Mouse (Mus musculus) granulocyte monocyte progenitor cell, adult 5-6 weeks (primary cell): ENCODE measurements around the gene Gm49395. TPM values are rescaled to one million over a fixed set of nuclear protein-coding genes. Genes with fewer than 3 reads are reported as not detected.

Source experiments
- ATAC-seq: replicated peaks from 2 replicates; pipeline ENCODE4 v1.8.0; 2016; ENCODE audit warnings: mild to moderate bottlenecking, moderate TSS enrichment, inconsistent platforms; ENCODE audit not compliant: poor library complexity, severe bottlenecking
- total RNA-seq, 2 experiments: library from RNA; stranded (forward) in 1 of 2; stranded (reverse) in 1 of 2; fragments of 200-712, 200-1000 nt in 1 of 2; fragments of >200 nt in 1 of 2; fragmentation: Nextera tagmentation in 1 of 2; gene quantifications; 2 replicates each; pipeline ENCODE4 v1.2.3; 2014 to 2017

Gene Gm49395
- total RNA-seq, 2 experiments from 2014 or later, result 9.3 to 16.8 TPM

GRCm38 (mm10) chr13:115067324-115067967, 34.3 kb downstream of the Gm49395 start:
- no peak for ATAC-seq

- no peak for ATAC-seq
These were observed 44.2 kb downstream of the Gm49395 start for GRCm38 (mm10) chr13:115057555-115057954.

GRCm38 (mm10) chr13:115054783-115055182, 46.9 kb downstream of the Gm49395 start:
- ATAC-seq, result no peak

- no peak for ATAC-seq
These were observed 49.2 kb downstream of the Gm49395 start for GRCm38 (mm10) chr13:115052568-115052967.

- ATAC-seq, result no peak
These were observed 50.8 kb downstream of the Gm49395 start for GRCm38 (mm10) chr13:115050660-115051559.

GRCm38 (mm10) chr13:115042652-115043051, 59.1 kb downstream of the Gm49395 start:
- no peak for ATAC-seq

- no peak for ATAC-seq
These were observed 64.4 kb downstream of the Gm49395 start for GRCm38 (mm10) chr13:115037304-115037703.

- no peak for ATAC-seq
These were observed 66.3 kb downstream of the Gm49395 start for GRCm38 (mm10) chr13:115035387-115035786.

- ATAC-seq, result no peak
These were observed 68.6 kb downstream of the Gm49395 start for GRCm38 (mm10) chr13:115033135-115033534.

GRCm38 (mm10) chr13:115031177-115032000, 70.3 kb downstream of the Gm49395 start:
- ATAC-seq, result no peak

- ATAC-seq, result no peak
These were observed 76.3 kb downstream of the Gm49395 start for GRCm38 (mm10) chr13:115025394-115025793.

GRCm38 (mm10) chr13:115022117-115022787, 79.5 kb downstream of the Gm49395 start:
- no peak for ATAC-seq

GRCm38 (mm10) chr13:115021411-115021810, 80.3 kb downstream of the Gm49395 start:
- ATAC-seq, result no peak

- peak; percentile 87 for ATAC-seq
These were observed 81.0 kb downstream of the Gm49395 start for GRCm38 (mm10) chr13:115020727-115021126.

GRCm38 (mm10) chr13:115017545-115017944, 84.2 kb downstream of the Gm49395 start:
- no peak for ATAC-seq

GRCm38 (mm10) chr13:115011547-115011946, 90.2 kb downstream of the Gm49395 start:
- ATAC-seq, result peak; percentile 27; the same call in 1 of the 2 replicates

- peak; percentile 35 for ATAC-seq
These were observed 95.4 kb downstream of the Gm49395 start for GRCm38 (mm10) chr13:115006213-115006835.

- ATAC-seq, result no peak
These were observed 96.4 kb downstream of the Gm49395 start for GRCm38 (mm10) chr13:115005342-115005741.

GRCm38 (mm10) chr13:115003444-115004053, 98.2 kb downstream of the Gm49395 start:
- ATAC-seq, result no peak
